ENCODE assay signal across 30 mouse cellular contexts in the genomic region with DNA sequence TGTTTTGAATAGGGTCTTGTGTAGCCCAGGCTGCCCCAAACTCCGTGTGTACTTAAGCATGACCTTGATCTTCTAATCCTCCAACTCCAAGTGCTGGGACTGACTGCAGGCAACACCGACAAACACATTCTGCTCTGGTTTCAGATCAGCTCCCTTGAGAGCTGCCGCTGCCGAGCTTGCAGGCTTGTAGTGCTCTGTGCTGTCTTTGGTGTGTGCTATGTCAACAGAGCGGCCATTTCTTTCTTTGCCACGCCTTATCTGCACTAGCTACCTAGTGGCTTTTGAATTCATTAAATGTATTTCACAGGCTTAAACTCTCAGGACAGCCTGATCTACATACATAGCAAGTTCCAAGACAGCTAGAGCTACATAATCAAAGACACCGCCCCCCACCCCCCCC.
"Had no signal": no experiment of that assay in that cellular context is flagged by ENCODE, and none has a peak within 500 bp of the region (broad histone marks: within the 10 kb centered on the region; RNA-seq: fewer than 3 reads in every experiment).

No protein-coding gene starts in this region.

- H3K4me2 ChIP-seq: limb, embryonic 12.5 days; limb, embryonic 13.5 days; limb, embryonic 15.5 days; liver, embryonic 11.5 days; liver, embryonic 12.5 days; liver, embryonic 13.5 days; liver, embryonic 15.5 days; lung, embryonic 14.5 days; lung, embryonic 15.5 days; midbrain, embryonic 11.5 days; midbrain, embryonic 12.5 days; midbrain, embryonic 13.5 days; midbrain, embryonic 15.5 days had no signal

- H3K36me3 ChIP-seq: liver, embryonic 15.5 days; midbrain, embryonic 12.5 days; midbrain, embryonic 15.5 days had no signal

- DNase-seq: left cerebral cortex, postnatal 4 days; liver; liver, embryonic 13.5 days; liver, postnatal 0 days; lung, adult 18-20 months; lung, adult 2 months; lung, embryonic 14.5 days; lung, postnatal 10 days; lung, postnatal 36 days; lung, postnatal 4 days; midbrain, embryonic 14.5 days had no signal

- H3K27me3 ChIP-seq: limb, embryonic 12.5 days; limb, embryonic 13.5 days; limb, embryonic 15.5 days; liver, embryonic 12.5 days; liver, embryonic 13.5 days; lung, embryonic 15.5 days; megakaryocyte, embryonic 14.5 days; midbrain, embryonic 12.5 days; midbrain, embryonic 13.5 days; midbrain, embryonic 15.5 days had no signal

- H3K9ac ChIP-seq: limb, embryonic 12.5 days; limb, embryonic 13.5 days; limb, embryonic 15.5 days; liver, embryonic 12.5 days; liver, embryonic 13.5 days; liver, embryonic 14.5 days; liver, embryonic 15.5 days; liver, postnatal 0 days; lung, embryonic 14.5 days; lung, embryonic 15.5 days; midbrain, embryonic 12.5 days; midbrain, embryonic 13.5 days; midbrain, embryonic 15.5 days had no signal

- H3K9me3 ChIP-seq: limb, embryonic 10.5 days; limb, embryonic 12.5 days; limb, embryonic 13.5 days; limb, embryonic 15.5 days; liver, embryonic 12.5 days; liver, embryonic 13.5 days; liver, embryonic 15.5 days; lung, embryonic 15.5 days; megakaryocyte, embryonic 14.5 days; midbrain, embryonic 10.5 days; midbrain, embryonic 12.5 days; midbrain, embryonic 13.5 days; midbrain, embryonic 15.5 days had no signal

- H3K4me3 ChIP-seq: left cerebral cortex, adult 2 months; limb, embryonic 10.5 days; limb, embryonic 12.5 days; limb, embryonic 13.5 days; limb, embryonic 15.5 days; liver, embryonic 12.5 days; liver, embryonic 13.5 days; liver, embryonic 15.5 days; lung, embryonic 15.5 days; megakaryocyte, embryonic 14.5 days; midbrain, embryonic 10.5 days; midbrain, embryonic 12.5 days; midbrain, embryonic 13.5 days; midbrain, embryonic 15.5 days; myocyte had no signal

- H3K4me1 ChIP-seq: limb, embryonic 10.5 days; limb, embryonic 12.5 days; limb, embryonic 13.5 days; limb, embryonic 15.5 days; lung, embryonic 15.5 days; midbrain, embryonic 10.5 days; midbrain, embryonic 12.5 days; midbrain, embryonic 13.5 days; midbrain, embryonic 15.5 days had no signal

- ATAC-seq: liver, embryonic 12.5 days; liver, postnatal 0 days; midbrain, embryonic 13.5 days; midbrain, embryonic 15.5 days; midbrain, embryonic 16.5 days had no signal

- H3K27ac ChIP-seq: left cerebral cortex, adult 2 months; limb, embryonic 10.5 days; limb, embryonic 12.5 days; limb, embryonic 13.5 days; limb, embryonic 15.5 days; liver, embryonic 12.5 days; liver, embryonic 13.5 days; liver, embryonic 14.5 days; liver, embryonic 15.5 days; lung, embryonic 15.5 days; macrophage; midbrain, embryonic 10.5 days; midbrain, embryonic 12.5 days; midbrain, embryonic 13.5 days; midbrain, embryonic 15.5 days had no signal
